Mouse (Mus musculus) lung, postnatal 0 days (tissue): ENCODE measurements around the gene Plekhm1.
A peak's percentile ranks its signal among the peaks of the same experiment; 100 is the strongest.

Experiments used
- CTCF ChIP-seq: IDR thresholded peaks from 2 replicates; pipeline ENCODE4 v1.5.1; 2016; ENCODE audit warnings: antibody characterized with exemption, mild to moderate bottlenecking
- EP300 ChIP-seq: IDR thresholded peaks from 2 replicates; pipeline ENCODE4 v1.6.1; 2016; ENCODE audit warnings: antibody characterized with exemption, mild to moderate bottlenecking, control low read depth

DNA sequence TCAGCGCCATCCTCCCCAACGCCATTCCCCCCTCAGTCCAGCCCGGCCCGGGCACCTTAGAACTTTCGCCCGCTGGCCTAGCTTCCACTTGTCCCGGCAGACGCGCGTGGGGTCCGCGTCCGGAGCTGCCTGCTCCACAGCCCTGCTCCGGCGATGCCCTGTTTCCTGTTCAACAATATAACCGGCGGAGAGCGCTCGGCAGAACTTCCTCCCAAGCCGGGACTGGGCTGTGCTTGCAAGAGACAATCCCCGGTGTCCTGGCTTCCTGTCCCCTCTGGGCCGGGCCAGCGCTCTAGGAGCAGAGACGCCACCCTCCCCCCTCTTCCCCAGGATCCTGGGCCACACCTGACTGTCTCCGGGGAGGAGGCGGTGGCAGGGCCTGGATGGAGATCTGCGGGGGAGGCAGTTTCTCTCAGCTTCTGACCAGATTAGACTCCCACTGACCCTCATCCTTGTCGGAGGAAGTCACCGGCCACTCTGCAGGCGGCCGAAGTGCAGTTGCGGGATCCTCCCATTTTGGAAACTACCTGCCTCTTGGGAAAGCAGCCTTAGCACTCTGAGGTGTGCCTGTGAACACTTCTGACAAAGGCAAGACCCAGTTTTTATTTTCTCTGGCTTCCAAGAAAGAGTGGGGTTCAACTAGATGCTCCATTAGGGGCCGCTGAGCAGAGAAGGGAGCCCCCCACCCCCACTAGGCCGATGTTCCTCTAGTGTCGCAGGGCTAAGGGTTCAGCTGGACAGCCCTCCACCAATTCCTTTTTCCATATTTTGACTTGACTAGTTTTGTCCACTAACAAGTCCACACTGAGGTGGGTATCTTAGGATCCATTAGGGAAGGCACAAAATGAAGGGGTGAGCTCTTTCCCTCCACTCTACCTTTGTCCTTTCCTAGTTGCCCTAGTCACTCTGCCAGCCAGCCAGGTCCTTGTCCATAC is 49.0 kb downstream of the Plekhm1 start, which contains the start of gene Arhgap27:
- TF ChIP-seq CTCF (peak; percentile 0; the same call in 1 of the 2 replicates), EP300 (peak; percentile 67; the same call in 1 of the 2 replicates)
